Mouse (Mus musculus): ENCODE data around the gene Cdhr3.

- TF ChIP-seq CTCF (IDR thresholded peaks at IDR 0.05) = no peak
- no peak for TF ChIP-seq POLR2A (IDR thresholded peaks at IDR 0.05; ENCODE audit: insufficient read depth, low read depth, low read length)
These were observed 56.8 kb downstream of the Cdhr3 start for GRCm38 (mm10) chr12:33035719-33036521.
